20 mouse cellular contexts compared by ENCODE assay signal in genomic region chr2:90675488-90675887, GRCm38 (mm10). TPM values are rescaled to one million over a fixed set of nuclear protein-coding genes. Genes with fewer than 3 reads are reported as not detected.
DNase-seq lines count a peak whose midpoint lies in the region; TF ChIP-seq lines count a peak whose summit lies in the region.
"Had no signal": no experiment of that assay in that cellular context is flagged by ENCODE, and none has a peak within 500 bp of the region (broad histone marks: within the 10 kb centered on the region; RNA-seq: fewer than 3 reads in every experiment).

No protein-coding gene starts in this region.

- no peak for TF ChIP-seq POLR2A in spleen, adult 2 months (IDR thresholded peaks at IDR 0.05; ENCODE audit: low read depth, low read length)
- TF ChIP-seq POLR2A in MEL (IDR thresholded peaks at IDR 0.05; ENCODE audit: control insufficient read depth in 1 of 2, insufficient read depth in 1 of 2, low read depth in 1 of 2, low read length in 2 of 2, poor library complexity in 1 of 2): no peak

- no peaks in the 10 kb centered on the region for H3K9me3 ChIP-seq in MEL (replicated peaks; ENCODE audit: insufficient read depth, low read length)
- H3K9me3 ChIP-seq: embryonic facial prominence, embryonic 13.5 days; embryonic facial prominence, embryonic 15.5 days; forebrain, embryonic 10.5 days; forebrain, embryonic 12.5 days had no signal

- H3K36me3 ChIP-seq in spleen, adult 2 months (ENCODE audit: control insufficient read depth, insufficient read depth, low read length): no peaks in the 10 kb centered on the region
- H3K36me3 ChIP-seq in MEL (ENCODE audit: control insufficient read depth in 1 of 2, insufficient read depth in 2 of 2, low read length in 2 of 2): peaks cover 0 to 28% of the 10 kb centered on the region in 2 experiments; a peak in 3 of 4 replicates
- H3K36me3 ChIP-seq: embryonic facial prominence, embryonic 13.5 days; embryonic facial prominence, embryonic 15.5 days; forebrain, embryonic 12.5 days had no signal

- TF ChIP-seq EP300 in MEL (IDR thresholded peaks at IDR 0.05; ENCODE audit: low read depth in 1 of 2, low read length in 2 of 2): peak; percentile 85 to 87

- TF ChIP-seq CTCF in spleen, adult 2 months (IDR thresholded peaks at IDR 0.05; ENCODE audit: extremely low read depth, insufficient read depth, insufficient read length, insufficient replicate concordance): no peak
- no peak for TF ChIP-seq CTCF in MEL (IDR thresholded peaks at IDR 0.05 in 2 of 3, conservative IDR thresholded peaks at IDR 0.05 in 1 of 3; ENCODE audit: control insufficient read depth in 1 of 3, insufficient read depth in 1 of 3, low read depth in 2 of 3, low read length in 3 of 3, poor library complexity in 1 of 3, severe bottlenecking in 1 of 3)

- DNase-seq in spleen, adult 2 months (ENCODE audit: low read depth in 1 of 2, low spot score in 2 of 2): no peak
- DNase-seq in spleen, postnatal 10 days (ENCODE audit: low spot score in 2 of 2): no peak
- DNase-seq in MEL (ENCODE audit: low read depth, low spot score): peak; percentile 67
- DNase-seq in MEL-GATA-1-ER (ENCODE audit: extremely low read depth, low read depth): peak; percentile 30
- DNase-seq in left cerebral cortex, postnatal 10 days (ENCODE audit: extremely low spot score in 1 of 2, low spot score in 2 of 2): no peak
- DNase-seq: adrenal gland, adult 2 months; adrenal gland, postnatal 10 days; adrenal gland, postnatal 25 days; cerebellum, adult 11 months; cerebellum, adult 18-20 months; cerebellum, adult 8-10 months; cerebellum, adult 9-11 months; cerebellum, postnatal 14 days; cerebellum, postnatal 36 days; embryo, embryonic 11 days had no signal

- peaks cover 10% of the 10 kb centered on the region for H3K79me2 ChIP-seq in MEL (ENCODE audit: control insufficient read depth, insufficient read depth, low read length, poor library complexity)

- peak overlapping the region; percentile 66 for H3K27ac ChIP-seq in spleen, adult 2 months (ENCODE audit: insufficient read depth, low read length)
- peak overlapping the region; percentile 94 for H3K27ac ChIP-seq in MEL (ENCODE audit: control insufficient read depth, low read depth, low read length)
- H3K27ac ChIP-seq: embryonic facial prominence, embryonic 13.5 days; embryonic facial prominence, embryonic 15.5 days; forebrain, embryonic 10.5 days; forebrain, embryonic 12.5 days had no signal

- no peak for TF ChIP-seq RAD21 in MEL (IDR thresholded peaks at IDR 0.05; ENCODE audit: low read depth, low read length)

- intact Hi-C loops in left cerebral cortex, postnatal 10 days (cut with DNase I): loop anchor here (5.0 kb wide), 2 partner anchors 98 to 203 kb away; no protein-coding TSS in a partner anchor

- no peaks in the 10 kb centered on the region for H3K27me3 ChIP-seq in spleen, adult 2 months (ENCODE audit: control insufficient read depth, insufficient read depth, low read length)
- H3K27me3 ChIP-seq in MEL (ENCODE audit: control insufficient read depth in 1 of 2, insufficient read depth in 2 of 2, low read length in 2 of 2): no peaks in the 10 kb centered on the region
- H3K27me3 ChIP-seq: embryonic facial prominence, embryonic 13.5 days; embryonic facial prominence, embryonic 15.5 days; forebrain, embryonic 12.5 days had no signal

- no peak overlapping the region for H3K4me3 ChIP-seq in spleen, adult 2 months (ENCODE audit: extremely low read depth, insufficient read depth, insufficient read length)
- peak overlapping the region; percentile 13 to 29 for H3K4me3 ChIP-seq in MEL (ENCODE audit: control insufficient read depth in 1 of 2, insufficient read depth in 1 of 2, low read depth in 2 of 2, low read length in 2 of 2)
- H3K4me3 ChIP-seq: embryonic facial prominence, embryonic 13.5 days; embryonic facial prominence, embryonic 15.5 days; erythroblast, embryonic 14.5 days; forebrain, embryonic 10.5 days; forebrain, embryonic 12.5 days had no signal

- 89% methylated on average over 2 of the region's 2 CpGs for WGBS in spleen, adult 2 months

- peaks cover 17% of the 10 kb centered on the region for H3K4me1 ChIP-seq in spleen, adult 2 months (ENCODE audit: control insufficient read depth, insufficient read depth, insufficient read length)
- H3K4me1 ChIP-seq in MEL (ENCODE audit: control insufficient read depth in 1 of 2, insufficient read depth in 2 of 2, low read length in 2 of 2): peaks cover 15 to 17% of the 10 kb centered on the region in 2 experiments

- peak overlapping the region; percentile 55 for H3K9ac ChIP-seq in MEL (ENCODE audit: control insufficient read depth, low read depth, low read length, poor library complexity, severe bottlenecking)
- H3K9ac ChIP-seq: embryonic facial prominence, embryonic 13.5 days; embryonic facial prominence, embryonic 15.5 days; forebrain, embryonic 12.5 days had no signal

TF ChIP-seq in MEL, 35 proteins besides CTCF, POLR2A, EP300 and RAD21:
- TF ChIP-seq TCF12 (IDR thresholded peaks at IDR 0.05; ENCODE audit: low read depth, low read length): peak; percentile 70
- no peak for TF ChIP-seq UBTF (IDR thresholded peaks at IDR 0.05; ENCODE audit: borderline replicate concordance, insufficient read depth, low read depth, low read length)
- TF ChIP-seq HCFC1 (IDR thresholded peaks at IDR 0.05; ENCODE audit: low read depth, low read length): no peak
- TF ChIP-seq USF2 (IDR thresholded peaks at IDR 0.05; ENCODE audit: borderline replicate concordance in 1 of 2, insufficient read depth in 1 of 2, low read depth in 1 of 2, low read length in 2 of 2): no peak
- no peak for TF ChIP-seq MAFK (IDR thresholded peaks at IDR 0.05; ENCODE audit: borderline replicate concordance, low read depth, low read length)
- TF ChIP-seq RCOR1 (IDR thresholded peaks at IDR 0.05; ENCODE audit: low read depth, low read length): 0 out of 2 replicates have a peak, but pooled peaks have one; percentile 57
- TF ChIP-seq ETS1 (IDR thresholded peaks at IDR 0.05; ENCODE audit: low read depth, low read length): peak; percentile 60; the same call in 1 of the 2 replicates
- TF ChIP-seq ZNF384 (IDR thresholded peaks at IDR 0.05; ENCODE audit: low read depth, low read length): no peak
- 0 out of 2 replicates have a peak, but pooled peaks have one; percentile 30 for TF ChIP-seq ZKSCAN1 (IDR thresholded peaks at IDR 0.05; ENCODE audit: low read depth, low read length)
- 0 out of 2 replicates have a peak, but pooled peaks have one; percentile 18 for TF ChIP-seq CHD2 (IDR thresholded peaks at IDR 0.05; ENCODE audit: low read length)
- TF ChIP-seq BHLHE40 (IDR thresholded peaks at IDR 0.05; ENCODE audit: borderline replicate concordance, low read depth, low read length): no peak
- peak; percentile 54; the same call in 1 of the 2 replicates for TF ChIP-seq MYC (IDR thresholded peaks at IDR 0.05; ENCODE audit: low read depth, low read length)
- no peak for TF ChIP-seq NELFE (IDR thresholded peaks at IDR 0.05; ENCODE audit: low read depth, low read length)
- peak; percentile 83 for TF ChIP-seq GATA1 (IDR thresholded peaks at IDR 0.05; ENCODE audit: low read depth, low read length)
- no peak for TF ChIP-seq USF1 (IDR thresholded peaks at IDR 0.05; ENCODE audit: low read depth, low read length)
- no peak for TF ChIP-seq GABPA (IDR thresholded peaks at IDR 0.05; ENCODE audit: low read depth, low read length)
- TF ChIP-seq JUND (IDR thresholded peaks at IDR 0.05; ENCODE audit: low read depth, low read length): no peak
- no peak for TF ChIP-seq NRF1 (IDR thresholded peaks at IDR 0.05; ENCODE audit: insufficient read depth, low read depth, low read length, poor library complexity, severe bottlenecking)
- 0 out of 2 replicates have a peak, but pooled peaks have one; percentile 36 for TF ChIP-seq TBP (IDR thresholded peaks at IDR 0.05; ENCODE audit: low read depth, low read length)
- TF ChIP-seq SMC3 (IDR thresholded peaks at IDR 0.05; ENCODE audit: low read depth, low read length): no peak
- TF ChIP-seq SIN3A (IDR thresholded peaks at IDR 0.05; ENCODE audit: low read length): peak; percentile 52
- TF ChIP-seq TAL1 (IDR thresholded peaks at IDR 0.05; ENCODE audit: low read length): no peak
- TF ChIP-seq MEF2A (IDR thresholded peaks at IDR 0.05; ENCODE audit: extremely low read depth, insufficient replicate concordance, low read depth, low read length, poor library complexity, severe bottlenecking): no peak
- no peak for TF ChIP-seq POLR2AphosphoS5 (IDR thresholded peaks at IDR 0.05; ENCODE audit: borderline replicate concordance, low read depth, low read length)
- peak; percentile 43; the same call in 1 of the 2 replicates for TF ChIP-seq CHD1 (IDR thresholded peaks at IDR 0.05; ENCODE audit: low read depth, low read length)

RNA-seq across cellular contexts. Expression of gene Nup160, which starts 1.5 kb away (rescaled TPM):
- polyA plus RNA-seq in spleen, adult 2 months (2012; rRNA removed): 10.3 and 11.5 TPM in 2 replicates
- 43.8 and 53.4 TPM in 2 replicates for total RNA-seq in MEL (2012; rRNA removed)
- 10 to 100 TPM; 63.8 to 91.4 TPM for polyA plus RNA-seq in MEL (2012; ENCODE audit: insufficient read depth in 1 of 2, insufficient read length in 2 of 2, low read depth in 1 of 2, low replicate concordance in 2 of 2, missing spikeins in 1 of 2)
- total RNA-seq in left cerebral cortex, postnatal 10 days (2021): 10 to 100 TPM; 20.4 to 21.5 TPM

Comparison
In these comparisons a context has a peak if more than half of its experiments do, and no peak if none do; other contexts are left out.
1. DNase-seq: peak in MEL (single experiment) and MEL-GATA-1-ER (single experiment); none in spleen, adult 2 months (0 of 2), spleen, postnatal 10 days (0 of 2) and left cerebral cortex, postnatal 10 days (0 of 2).